Mouse (Mus musculus): ENCODE measurements around the gene Zfp638. TPM values are rescaled to one million over a fixed set of nuclear protein-coding genes. Genes with fewer than 3 reads are reported as not detected.
A peak's percentile ranks its signal among the peaks of the same experiment; 100 is the strongest.

Zfp638 gene
- polyA plus RNA-seq, 1 experiment from 2014 or later = 16.7 TPM

DNA sequence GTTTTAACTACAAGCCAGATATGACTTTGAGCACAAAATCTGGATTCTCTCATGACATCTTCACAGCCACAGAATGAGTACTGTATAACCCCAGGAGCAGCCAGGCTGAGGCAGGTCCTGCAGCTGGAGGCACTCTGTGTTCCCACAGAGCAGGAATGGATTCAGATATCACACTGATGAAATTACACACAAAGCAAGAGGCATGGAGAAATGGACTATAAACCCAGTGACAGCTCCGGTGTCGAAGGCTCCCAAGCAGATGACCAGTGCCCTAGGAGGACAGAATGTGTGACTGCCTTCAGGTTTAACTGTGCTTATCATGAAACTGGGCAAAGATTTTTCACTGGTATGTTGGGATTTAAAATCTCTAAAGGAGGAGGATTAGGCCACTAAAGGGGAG, 20.8 kb upstream of the Zfp638 start:
- no peak overlapping the region for H3K4me3 ChIP-seq (replicated peaks)
- no peaks in the 10 kb centered on the region for H3K9me3 ChIP-seq (replicated peaks)
- no peaks in the 10 kb centered on the region for H3K27me3 ChIP-seq
- no peak overlapping the region for H3K9ac ChIP-seq
- 76% methylated on average over 2 of the region's 2 CpGs for WGBS (ENCODE audit: insufficient replicate concordance)
- H3K4me1 ChIP-seq (replicated peaks) = no peaks in the 10 kb centered on the region
- no peak overlapping the region for H3K4me2 ChIP-seq
- no peaks in the 10 kb centered on the region for H3K36me3 ChIP-seq
- H3K27ac ChIP-seq = no peak overlapping the region
- DNase-seq (no peak), ATAC-seq (ENCODE audit: low read depth) (no peak)

DNA sequence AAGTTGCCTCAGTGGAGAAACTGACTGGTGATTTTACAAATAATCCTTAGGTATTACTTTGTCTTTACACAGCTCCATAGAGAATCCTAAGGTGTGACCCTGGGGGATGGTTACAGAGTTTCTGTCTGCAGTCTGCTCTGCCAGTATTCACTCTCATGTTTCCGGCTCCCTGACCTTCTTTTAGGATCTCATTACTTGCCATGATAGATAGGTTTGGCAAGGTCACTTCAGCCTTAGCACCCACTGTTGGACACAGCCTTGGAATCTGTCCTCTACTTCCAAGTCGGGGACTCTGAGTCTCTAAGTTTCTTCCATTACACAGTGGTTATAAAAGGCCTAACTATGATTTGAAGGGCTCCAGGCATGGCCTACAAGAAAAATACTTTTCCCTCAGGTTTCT, 17.5 kb upstream of the Zfp638 start:
- no peak overlapping the region for H3K4me3 ChIP-seq (replicated peaks)
- WGBS (ENCODE audit: insufficient replicate concordance) = 67% methylated on average over 2 of the region's 2 CpGs
- no peak overlapping the region for H3K9ac ChIP-seq
- H3K27ac ChIP-seq = no peak overlapping the region
- no peak for ATAC-seq (ENCODE audit: low read depth)
- no peaks in the 10 kb centered on the region for H3K27me3 ChIP-seq
- H3K4me1 ChIP-seq (replicated peaks) = no peaks in the 10 kb centered on the region
- H3K9me3 ChIP-seq (replicated peaks) = no peaks in the 10 kb centered on the region
- DNase-seq = no peak
- no peak overlapping the region for H3K4me2 ChIP-seq
- H3K36me3 ChIP-seq = no peaks in the 10 kb centered on the region

DNA sequence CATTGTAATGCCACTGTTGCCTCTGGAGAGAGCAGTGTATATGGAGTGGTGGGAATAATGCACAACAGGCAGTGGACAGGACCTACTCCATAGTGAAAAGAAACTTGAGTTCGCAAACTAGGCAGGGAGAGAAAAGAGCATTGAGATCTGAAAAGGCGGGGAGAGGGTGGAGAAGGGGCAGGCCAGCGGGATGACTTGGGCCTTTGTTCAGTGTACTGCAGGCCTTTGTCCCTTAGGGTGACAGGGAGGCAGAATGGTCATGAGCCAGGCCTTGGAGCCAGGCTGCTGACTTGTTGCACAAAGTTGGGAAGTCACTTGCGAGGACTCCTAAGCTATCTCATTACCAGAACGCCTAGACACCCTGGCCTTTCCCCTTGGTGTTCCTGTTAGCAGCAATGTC, 9.4 kb upstream of the Zfp638 start:
- Histone ChIP-seq H3K27me3 (no peaks in the 10 kb centered on the region), H3K4me2 (no peak overlapping the region), H3K36me3 (no peaks in the 10 kb centered on the region), H3K9ac (no peak overlapping the region), H3K4me3 (replicated peaks) (no peak overlapping the region), H3K27ac (no peak overlapping the region), H3K9me3 (replicated peaks) (no peaks in the 10 kb centered on the region), H3K4me1 (replicated peaks) (no peaks in the 10 kb centered on the region)
- WGBS (ENCODE audit: insufficient replicate concordance) = 71% methylated on average over 5 of the region's 5 CpGs
- ATAC-seq (ENCODE audit: low read depth) (no peak), DNase-seq (no peak)

DNA sequence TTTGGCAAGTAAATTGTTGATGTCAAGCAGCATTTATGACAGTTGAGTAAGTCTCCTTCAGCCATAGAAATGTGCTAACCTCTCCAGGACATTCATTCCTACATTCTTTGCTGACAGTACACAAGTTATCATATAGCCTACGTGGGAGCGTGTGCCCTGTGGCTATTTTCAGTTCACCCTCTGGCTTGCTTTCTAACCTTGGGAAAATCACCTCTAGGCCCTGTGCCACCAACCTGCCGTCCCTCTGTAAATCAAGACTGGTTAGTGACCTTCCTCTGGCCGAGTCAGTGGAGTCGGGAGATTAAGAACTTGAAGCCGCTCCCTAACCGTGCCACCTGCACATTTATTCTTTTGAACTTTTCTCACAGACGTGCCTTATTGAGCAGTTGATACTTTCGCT, 6.9 kb upstream of the Zfp638 start:
- 72% methylated on average over 9 of the region's 9 CpGs for WGBS (ENCODE audit: insufficient replicate concordance)
- Histone ChIP-seq H3K4me2 (no peak overlapping the region), H3K27me3 (no peaks in the 10 kb centered on the region), H3K27ac (no peak overlapping the region), H3K36me3 (no peaks in the 10 kb centered on the region), H3K9ac (no peak overlapping the region), H3K9me3 (replicated peaks) (no peaks in the 10 kb centered on the region), H3K4me1 (replicated peaks) (no peaks in the 10 kb centered on the region), H3K4me3 (replicated peaks) (no peak overlapping the region)
- DNase-seq (no peak), ATAC-seq (ENCODE audit: low read depth) (no peak)

DNA sequence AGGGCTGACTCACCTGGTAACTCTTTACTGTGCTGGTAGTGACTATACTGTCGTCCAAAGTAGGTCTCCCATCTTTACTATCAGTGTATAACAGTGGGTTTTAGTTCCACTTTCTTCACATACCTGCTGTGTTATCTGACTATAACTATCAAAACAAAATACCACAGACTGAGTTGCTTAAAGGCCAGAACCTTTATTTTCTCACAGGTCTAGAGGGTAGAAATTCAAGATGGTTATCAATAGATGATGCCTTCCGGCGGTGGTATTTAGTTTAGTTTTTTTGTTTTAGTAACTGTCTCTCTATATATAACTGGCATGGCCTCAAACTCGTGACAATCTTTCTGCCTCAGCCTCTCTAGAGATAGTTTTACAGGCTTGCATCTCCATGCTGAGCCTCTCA, 3.4 kb upstream of the Zfp638 start:
- 36% methylated on average over 4 of the region's 4 CpGs for WGBS (ENCODE audit: insufficient replicate concordance)

DNA sequence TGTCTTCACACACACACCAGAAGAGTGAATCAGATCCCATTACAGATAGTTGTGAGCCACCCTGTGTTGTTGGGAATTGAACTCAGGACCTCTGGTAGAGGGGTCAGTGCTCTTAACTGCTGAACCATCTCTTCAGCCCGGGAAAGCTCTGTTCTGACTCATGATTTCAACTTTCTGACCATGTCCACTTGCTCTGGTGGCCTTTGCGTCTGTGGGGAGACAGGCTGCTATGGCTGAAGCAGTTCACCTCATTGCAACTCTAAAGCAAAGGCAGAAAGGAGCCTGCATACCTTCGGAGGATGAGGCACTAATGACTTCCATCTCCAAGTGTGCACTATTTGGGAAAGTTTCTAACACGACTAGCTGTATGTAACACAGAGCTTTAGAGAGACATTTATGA, 486 bp upstream of the Zfp638 start:
- Histone ChIP-seq H3K9ac (0 out of 2 replicates have a peak overlapping the region, but pooled peaks have one; percentile 17), H3K9me3 (replicated peaks) (no peaks in the 10 kb centered on the region), H3K4me3 (replicated peaks) (no peak overlapping the region), H3K27me3 (0 out of 2 replicates have a peak, but pooled peaks cover 8% of the 10 kb centered on the region), H3K4me1 (replicated peaks) (peaks cover 19% of the 10 kb centered on the region), H3K27ac (no peak overlapping the region), H3K4me2 (peak overlapping the region; percentile 99), H3K36me3 (no peaks in the 10 kb centered on the region)
- 26% methylated on average over 4 of the region's 4 CpGs for WGBS (ENCODE audit: insufficient replicate concordance)
- ATAC-seq (ENCODE audit: low read depth) (no peak), DNase-seq (no peak)

More for the DNA sequence above, 3.4 kb upstream of the Zfp638 start:
- no peak for DNase-seq
- no peak overlapping the region for H3K9ac ChIP-seq
- 0 out of 2 replicates have a peak, but pooled peaks cover 3% of the 10 kb centered on the region for H3K27me3 ChIP-seq
- H3K4me3 ChIP-seq (replicated peaks) = no peak overlapping the region
- H3K27ac ChIP-seq = no peak overlapping the region
- H3K4me1 ChIP-seq (replicated peaks) = peaks cover 19% of the 10 kb centered on the region
- ATAC-seq (ENCODE audit: low read depth) = no peak
- no peak overlapping the region for H3K4me2 ChIP-seq
- H3K9me3 ChIP-seq (replicated peaks) = no peaks in the 10 kb centered on the region
- no peaks in the 10 kb centered on the region for H3K36me3 ChIP-seq

DNA sequence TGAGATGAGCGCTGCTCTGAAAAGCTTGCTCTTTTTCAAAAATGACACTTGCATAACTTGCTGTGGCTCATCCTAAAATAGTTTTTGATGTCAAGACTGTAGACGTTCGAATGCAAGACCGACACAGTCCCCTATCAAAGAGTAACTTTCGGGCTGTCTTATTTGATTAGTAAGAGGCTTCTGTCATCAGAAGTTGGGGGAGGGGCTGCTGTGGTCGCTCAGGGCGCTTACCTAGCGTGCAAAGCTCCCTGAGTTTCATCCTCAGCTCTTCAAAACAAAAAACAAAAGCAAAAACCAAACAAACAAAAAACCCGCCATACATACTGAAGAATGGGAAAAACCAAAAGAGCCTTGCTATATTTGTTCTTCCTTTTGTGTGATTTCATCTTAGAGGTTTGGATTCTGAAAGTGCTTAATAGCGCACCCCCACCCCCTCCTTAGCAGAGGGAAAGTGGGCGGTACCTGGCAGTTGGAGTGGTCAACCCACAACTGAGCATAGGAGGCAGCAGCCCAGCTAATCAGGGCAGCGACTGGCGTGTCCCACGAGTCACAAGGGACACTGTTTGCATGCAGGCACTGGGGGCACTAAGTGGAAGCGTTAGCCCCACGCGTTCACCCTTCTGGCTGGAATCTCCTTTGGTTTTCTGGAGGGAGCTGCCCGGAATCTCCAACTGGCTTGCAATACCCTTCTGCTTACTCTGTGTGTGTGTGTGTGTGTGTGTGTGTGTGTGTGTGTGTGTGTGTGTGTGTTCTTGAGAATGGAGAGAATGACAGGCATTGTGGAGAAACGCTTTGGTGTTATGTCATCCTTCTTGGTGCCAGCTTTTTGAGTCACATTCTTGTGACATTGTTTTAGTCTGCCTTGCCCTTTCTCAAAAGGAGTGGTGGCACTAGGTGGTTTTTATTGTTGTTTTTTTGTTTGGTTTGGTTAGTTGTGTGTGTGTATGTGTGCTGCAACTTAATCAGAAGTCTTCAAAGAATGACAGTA, 983 bp downstream of the Zfp638 start:
- Histone ChIP-seq H3K9me3 (replicated peaks) (no peaks in the 10 kb centered on the region), H3K4me2 (peak overlapping the region; percentile 99), H3K27me3 (0 out of 2 replicates have a peak, but pooled peaks cover 8% of the 10 kb centered on the region), H3K27ac (peak overlapping the region; percentile 55; the same call in 1 of the 2 replicates), H3K36me3 (no peaks in the 10 kb centered on the region), H3K9ac (peak overlapping the region; percentile 76), H3K4me3 (replicated peaks) (peak overlapping the region; percentile 68), H3K4me1 (replicated peaks) (peaks cover 19% of the 10 kb centered on the region)
- peak; percentile 31; the same call in 1 of the 2 replicates for ATAC-seq (ENCODE audit: low read depth)
- DNase-seq = peak; percentile 50
- WGBS (ENCODE audit: insufficient replicate concordance) = 4% methylated on average over 19 of the region's 19 CpGs

DNA sequence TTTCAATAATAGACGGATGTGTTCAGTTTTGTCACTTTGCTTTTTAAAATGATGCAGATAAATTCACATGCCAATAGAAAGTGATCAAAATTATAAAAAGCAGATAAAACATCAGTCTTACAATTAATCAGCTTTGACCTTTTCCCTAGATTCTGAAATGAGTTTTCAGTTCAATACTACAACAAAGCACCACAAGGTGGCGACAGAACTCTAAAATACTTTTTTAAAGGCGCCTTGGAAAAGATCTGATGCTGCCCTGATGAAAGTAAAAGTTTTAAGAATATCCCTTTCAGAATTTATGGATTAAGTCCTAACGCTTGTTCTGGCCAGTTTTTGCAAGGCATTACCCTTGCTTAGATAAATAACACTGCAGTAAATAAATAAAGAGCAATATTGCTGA, 12.9 kb downstream of the Zfp638 start:
- H3K9ac ChIP-seq = no peak overlapping the region
- no peaks in the 10 kb centered on the region for H3K27me3 ChIP-seq
- ATAC-seq (ENCODE audit: low read depth) (no peak), DNase-seq (peak; percentile 15)
- H3K9me3 ChIP-seq (replicated peaks) = no peaks in the 10 kb centered on the region
- no peak overlapping the region for H3K4me3 ChIP-seq (replicated peaks)
- 2% methylated on average over 4 of the region's 4 CpGs for WGBS (ENCODE audit: insufficient replicate concordance)
- no peak overlapping the region for H3K4me2 ChIP-seq
- H3K4me1 ChIP-seq (replicated peaks) = no peaks in the 10 kb centered on the region
- no peaks in the 10 kb centered on the region for H3K36me3 ChIP-seq
- no peak overlapping the region for H3K27ac ChIP-seq

DNA sequence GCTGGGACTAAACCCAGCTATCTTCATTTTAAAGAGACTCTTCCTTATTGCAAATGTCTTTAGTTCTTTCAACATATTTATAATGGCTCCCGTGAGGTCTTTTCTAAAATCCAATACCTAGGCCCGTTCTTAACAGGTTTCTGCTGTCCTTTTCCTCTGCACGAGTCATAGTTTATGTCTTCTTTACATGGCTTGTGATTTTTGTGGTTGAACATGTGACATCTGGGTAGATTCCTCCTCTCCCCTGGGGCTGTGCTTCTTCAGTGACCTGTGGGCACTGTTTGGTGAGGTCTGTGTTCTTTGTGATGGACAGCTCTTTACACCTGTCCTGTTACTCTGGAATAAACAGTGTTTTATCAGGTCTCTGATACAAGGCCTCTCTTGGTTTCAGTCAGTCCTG, 19.9 kb downstream of the Zfp638 start:
- Histone ChIP-seq H3K4me2 (no peak overlapping the region), H3K27ac (no peak overlapping the region), H3K9me3 (replicated peaks) (no peaks in the 10 kb centered on the region), H3K9ac (no peak overlapping the region), H3K4me1 (replicated peaks) (no peaks in the 10 kb centered on the region), H3K36me3 (no peaks in the 10 kb centered on the region), H3K27me3 (no peaks in the 10 kb centered on the region), H3K4me3 (replicated peaks) (no peak overlapping the region)
- 59% methylated on average over 3 of the region's 3 CpGs for WGBS (ENCODE audit: insufficient replicate concordance)
- no peak for ATAC-seq (ENCODE audit: low read depth)
- DNase-seq = no peak

DNA sequence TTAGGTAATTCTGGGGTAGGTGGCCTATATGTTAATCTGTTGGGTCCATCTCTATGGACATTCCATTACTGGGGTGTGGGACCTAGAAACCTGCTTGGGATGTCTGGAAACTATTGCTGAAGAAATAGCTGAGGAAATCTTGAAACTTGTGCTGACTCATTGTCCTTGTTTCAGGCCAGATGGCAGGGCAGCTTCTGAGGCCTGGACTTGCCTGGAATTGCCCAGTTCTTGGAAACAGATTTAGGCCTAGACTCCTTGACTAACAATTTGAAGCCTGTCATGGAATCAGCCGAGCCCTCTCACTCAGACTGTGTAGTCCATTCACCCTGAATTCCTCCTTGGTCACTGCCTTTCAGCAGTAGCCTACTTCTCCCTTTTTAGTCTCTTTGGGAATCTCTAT, 21.9 kb downstream of the Zfp638 start:
- Histone ChIP-seq H3K4me3 (replicated peaks) (no peak overlapping the region), H3K4me2 (no peak overlapping the region), H3K36me3 (no peaks in the 10 kb centered on the region), H3K27ac (no peak overlapping the region), H3K27me3 (no peaks in the 10 kb centered on the region), H3K9me3 (replicated peaks) (no peaks in the 10 kb centered on the region), H3K4me1 (replicated peaks) (no peaks in the 10 kb centered on the region), H3K9ac (no peak overlapping the region)
- WGBS (ENCODE audit: insufficient replicate concordance) = 54% methylated on average over 1 of the region's 1 CpGs
- ATAC-seq (ENCODE audit: low read depth) (no peak), DNase-seq (no peak)

DNA sequence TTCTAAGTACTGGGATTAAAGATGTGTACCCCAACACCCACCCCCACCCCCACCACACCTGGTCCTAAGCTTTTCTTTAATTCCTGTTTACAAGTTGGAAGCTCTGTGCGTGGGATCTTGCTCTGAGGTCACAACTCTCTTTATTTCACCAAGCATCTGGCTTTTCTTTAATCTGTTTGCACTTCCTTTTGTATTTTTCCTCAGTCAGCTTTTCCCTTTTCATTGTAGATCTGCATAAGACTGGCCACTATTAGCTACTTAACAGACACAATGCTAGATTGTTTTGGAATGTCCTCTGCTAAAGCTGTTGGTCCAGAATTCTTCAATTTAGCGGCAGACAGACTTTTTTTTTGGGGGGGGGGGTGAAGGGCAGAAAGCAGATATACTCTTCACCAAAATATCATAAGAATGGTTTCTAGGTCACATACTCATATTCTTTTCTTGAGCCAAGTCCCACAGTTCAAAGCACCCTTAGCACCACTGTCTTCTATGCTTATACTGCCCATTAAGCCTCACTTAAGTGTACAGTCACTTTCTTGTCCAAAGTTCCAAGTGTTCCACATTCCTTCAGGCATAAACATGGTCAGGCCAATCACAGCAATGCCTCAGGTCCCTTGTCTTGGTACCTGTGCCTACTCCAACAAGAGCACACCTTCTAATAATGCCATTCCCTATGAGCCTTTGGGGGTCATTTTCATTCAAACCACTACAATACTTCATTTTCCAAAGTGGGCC, 23.5 kb downstream of the Zfp638 start:
- ATAC-seq (ENCODE audit: low read depth) (no peak), DNase-seq (no peak)
- no peak overlapping the region for H3K4me3 ChIP-seq (replicated peaks)
- no peak overlapping the region for H3K4me2 ChIP-seq
- H3K27me3 ChIP-seq = no peaks in the 10 kb centered on the region
- no peaks in the 10 kb centered on the region for H3K9me3 ChIP-seq (replicated peaks)
- WGBS (ENCODE audit: insufficient replicate concordance) = 47% methylated on average over 2 of the region's 2 CpGs
- no peaks in the 10 kb centered on the region for H3K4me1 ChIP-seq (replicated peaks)
- H3K27ac ChIP-seq = no peak overlapping the region
- no peaks in the 10 kb centered on the region for H3K36me3 ChIP-seq
- no peak overlapping the region for H3K9ac ChIP-seq
